Mouse (Mus musculus): ENCODE data around the gene Ptpa.

Ptpa gene

DNA sequence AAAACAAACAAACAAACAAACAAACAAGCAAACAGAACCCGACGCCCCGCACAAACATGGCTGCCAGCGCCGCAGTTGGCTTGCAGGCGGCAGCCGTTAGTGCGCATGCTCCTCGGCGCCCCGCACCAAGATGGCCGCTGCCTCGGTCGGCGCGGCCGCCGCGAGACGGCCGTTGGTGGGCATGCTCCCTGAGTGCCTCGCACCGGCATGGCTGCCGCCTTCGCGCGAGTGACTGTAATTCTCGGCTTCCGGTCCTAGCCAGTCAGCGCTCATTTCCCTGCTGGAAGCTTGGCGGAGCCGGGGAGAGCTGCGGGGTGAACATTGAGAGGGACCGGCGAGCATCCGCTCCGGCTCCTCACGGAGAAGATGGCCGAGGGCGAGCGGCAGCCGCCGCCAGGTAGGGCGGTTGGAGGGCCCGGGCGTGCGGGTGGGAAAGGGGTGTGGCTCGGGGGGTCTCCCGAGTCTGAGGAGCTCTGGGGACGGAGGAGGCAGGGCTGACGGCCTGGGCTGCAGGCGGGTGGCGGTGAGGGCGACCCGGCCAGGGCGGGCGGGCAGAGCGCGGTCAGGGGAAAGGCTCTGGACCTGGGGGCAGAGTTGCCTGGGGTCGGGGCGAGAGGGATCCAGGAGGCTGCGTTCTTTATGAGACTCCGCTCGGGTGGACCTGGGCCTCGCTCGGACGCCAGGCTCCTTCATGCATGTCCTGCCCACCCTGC, at the start of gene Ptpa:
Gene Ptpa (plus strand): TSS at position 104 of the 713 bp plus-strand sequence.
- DNase-seq (ENCODE audit: low read depth in 1 of 2, low spot score in 2 of 2) = peak; percentile 81 to 88

GRCm38 (mm10) chr2:30366203-30366602, 49.6 kb upstream of the Ptpa start:
- no peak for DNase-seq (ENCODE audit: low read depth in 1 of 2, low spot score in 2 of 2)

DNA sequence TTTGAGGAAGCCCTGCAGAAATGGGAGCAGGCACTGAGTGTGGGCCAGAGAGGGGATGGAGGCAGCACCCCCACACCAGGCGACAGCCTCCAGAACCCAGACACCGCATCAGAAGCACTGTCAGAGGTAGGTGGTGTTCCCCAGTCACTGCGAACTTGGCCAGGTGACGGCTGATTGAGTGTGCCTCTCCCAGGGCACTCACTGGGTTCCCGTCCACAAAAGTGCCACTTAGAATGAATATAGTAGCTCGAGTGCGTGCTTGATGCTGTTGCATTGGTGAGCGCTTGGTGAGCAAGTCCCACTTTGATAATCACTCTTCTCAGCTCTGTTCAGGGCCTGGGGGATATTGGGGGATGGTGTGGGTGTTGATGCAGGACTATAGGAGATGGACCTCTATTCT, 44.3 kb upstream of the Ptpa start:
- no peak for DNase-seq (ENCODE audit: low read depth in 1 of 2, low spot score in 2 of 2)

- DNase-seq (ENCODE audit: low read depth in 1 of 2, low spot score in 2 of 2) = no peak
Measured at GRCm38 (mm10) chr2:30372726-30373125, 43.1 kb upstream of the Ptpa start.

DNA sequence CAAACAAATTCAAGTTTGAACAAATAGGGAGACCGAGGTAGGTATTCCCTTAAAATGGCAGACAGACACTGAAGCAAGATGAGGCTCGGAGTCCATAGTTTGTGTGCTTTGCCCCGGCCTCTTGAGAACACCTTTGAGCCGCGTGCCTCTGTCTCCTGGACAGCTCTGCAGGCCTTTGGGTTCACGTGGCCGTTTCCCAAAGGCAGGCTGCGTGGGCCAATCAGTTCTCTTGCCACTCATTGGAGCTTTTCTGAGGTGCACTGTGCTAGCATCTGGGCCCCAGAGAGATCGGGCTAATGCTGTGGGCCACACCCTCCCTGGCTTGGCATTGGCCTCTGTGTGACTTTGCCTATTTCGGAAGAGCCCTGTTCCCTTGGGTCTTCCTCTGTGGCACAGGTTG, 39.9 kb upstream of the Ptpa start:
- no peak for DNase-seq (ENCODE audit: low read depth in 1 of 2, low spot score in 2 of 2)

DNA sequence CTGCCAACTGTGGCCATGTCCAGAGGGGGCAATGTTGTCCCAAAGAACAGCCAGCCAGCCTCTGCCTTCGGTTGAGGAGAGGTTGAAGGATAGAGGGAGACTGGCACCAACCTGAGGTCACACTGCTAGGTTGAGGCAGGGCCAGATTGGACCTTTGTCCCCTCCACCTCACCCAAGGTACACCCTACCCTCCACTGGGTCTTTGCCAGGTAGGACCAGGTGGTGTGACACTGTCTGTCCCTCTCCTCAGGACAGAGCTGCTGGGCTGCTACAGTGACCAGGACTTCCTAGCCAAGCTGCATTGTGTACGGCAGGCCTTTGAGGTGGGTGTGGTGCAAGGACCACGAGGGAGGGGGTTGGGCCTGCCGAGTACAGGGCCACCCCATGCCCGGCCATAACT, 38.1 kb upstream of the Ptpa start:
- DNase-seq (ENCODE audit: low read depth in 1 of 2, low spot score in 2 of 2) = no peak

DNA sequence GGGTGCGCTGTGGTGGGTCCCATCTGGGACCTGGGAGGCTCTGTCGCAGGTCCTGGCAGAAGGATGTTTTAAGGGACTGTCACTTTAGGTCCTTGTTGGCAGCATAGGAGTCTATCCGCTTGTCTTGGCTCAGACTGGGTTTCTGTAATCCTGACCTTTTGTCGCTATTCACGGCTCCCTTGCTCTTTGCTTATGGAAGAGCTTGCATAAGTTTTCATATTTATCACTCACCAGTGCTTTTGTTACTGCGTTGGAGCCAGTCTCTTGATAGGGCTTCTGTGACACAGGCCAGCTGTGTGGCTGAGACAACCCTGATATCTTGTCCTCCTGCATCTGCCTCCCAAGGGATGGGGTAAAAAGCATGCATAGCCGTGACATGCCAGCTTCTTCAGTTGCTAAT, 36.5 kb upstream of the Ptpa start:
- DNase-seq (ENCODE audit: low read depth in 1 of 2, low spot score in 2 of 2) = no peak

DNA sequence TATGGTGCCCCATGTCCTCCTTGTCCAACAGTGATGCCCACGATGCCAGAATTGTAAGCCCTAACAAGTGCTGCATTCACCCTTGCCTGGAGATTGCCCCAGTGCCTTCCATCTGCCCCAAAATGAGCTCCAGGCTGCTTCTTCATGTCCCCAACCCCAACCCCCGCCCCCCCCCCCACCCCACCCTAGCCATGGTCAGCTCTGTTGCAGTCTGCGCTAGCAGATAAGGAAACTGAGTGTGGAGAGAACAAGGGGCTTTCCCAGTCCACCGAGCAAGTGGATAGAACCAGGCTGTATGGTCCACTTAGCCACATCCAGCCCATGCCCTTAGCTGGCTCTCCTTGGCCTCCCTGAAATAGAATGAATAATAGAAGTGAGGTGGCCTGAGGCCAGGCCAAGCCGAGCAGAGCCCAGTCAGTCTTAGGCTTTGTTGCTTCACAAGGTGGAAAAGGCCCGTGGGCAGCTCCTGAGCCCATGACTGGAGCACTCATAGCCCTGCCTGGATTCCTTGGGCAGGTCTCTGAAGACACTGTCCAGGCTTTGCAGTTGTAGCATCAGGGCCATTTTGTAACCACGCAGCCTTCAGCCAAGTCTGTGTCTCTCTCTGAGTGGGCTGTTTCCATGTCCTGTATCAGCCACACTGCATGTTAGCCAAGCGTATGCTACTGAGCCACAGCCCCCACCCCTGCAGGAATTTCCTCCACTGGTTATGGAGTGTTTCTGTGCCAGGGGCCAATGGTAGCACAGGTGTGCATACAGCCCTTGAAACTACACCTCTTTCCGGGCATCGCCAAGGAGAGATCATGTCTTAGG, 35.1 kb upstream of the Ptpa start:
- DNase-seq (ENCODE audit: low read depth in 1 of 2, low spot score in 2 of 2) = no peak

DNA sequence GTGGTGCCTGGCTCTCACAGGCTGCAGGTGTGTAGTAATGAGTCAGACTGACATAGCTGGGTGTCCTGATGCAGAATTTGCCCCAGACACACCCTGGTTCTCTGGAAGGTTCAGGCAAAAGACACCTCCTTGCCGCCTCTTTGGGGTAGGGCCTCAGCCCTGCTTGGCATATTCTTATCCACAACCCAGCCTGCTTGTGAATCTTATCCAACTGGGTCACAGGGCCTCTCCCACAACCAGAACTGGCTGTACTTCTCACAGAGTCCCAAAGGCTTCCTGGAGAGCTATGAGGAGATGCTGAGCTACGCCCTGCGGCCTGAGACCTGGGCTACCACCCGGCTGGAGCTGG, 34.5 kb upstream of the Ptpa start:
- DNase-seq (ENCODE audit: low read depth in 1 of 2, low spot score in 2 of 2) = no peak

DNA sequence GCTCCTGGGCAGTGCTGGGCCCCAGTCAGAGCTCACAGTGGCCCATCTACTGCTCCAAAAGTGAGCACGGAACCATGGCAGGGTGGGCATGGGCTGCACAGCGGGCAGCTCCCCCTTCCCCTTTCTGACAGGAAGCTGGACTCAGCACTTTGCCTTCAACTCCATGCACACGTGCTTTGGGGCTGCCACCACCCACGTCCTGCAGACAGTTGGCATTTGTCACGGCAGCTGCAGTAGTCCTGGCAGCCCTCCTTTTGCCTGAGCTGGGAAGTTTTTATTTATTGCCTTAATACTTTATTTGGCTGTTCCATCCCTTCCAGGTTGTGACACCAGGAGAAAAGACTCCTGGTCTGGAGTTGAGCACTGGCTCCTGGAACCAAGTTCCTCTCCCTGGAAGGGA, 31.0 kb upstream of the Ptpa start:
- DNase-seq (ENCODE audit: low read depth in 1 of 2, low spot score in 2 of 2) = no peak

- no peak for DNase-seq (ENCODE audit: low read depth in 1 of 2, low spot score in 2 of 2)
Measured at GRCm38 (mm10) chr2:30385591-30385990, 30.2 kb upstream of the Ptpa start.

DNA sequence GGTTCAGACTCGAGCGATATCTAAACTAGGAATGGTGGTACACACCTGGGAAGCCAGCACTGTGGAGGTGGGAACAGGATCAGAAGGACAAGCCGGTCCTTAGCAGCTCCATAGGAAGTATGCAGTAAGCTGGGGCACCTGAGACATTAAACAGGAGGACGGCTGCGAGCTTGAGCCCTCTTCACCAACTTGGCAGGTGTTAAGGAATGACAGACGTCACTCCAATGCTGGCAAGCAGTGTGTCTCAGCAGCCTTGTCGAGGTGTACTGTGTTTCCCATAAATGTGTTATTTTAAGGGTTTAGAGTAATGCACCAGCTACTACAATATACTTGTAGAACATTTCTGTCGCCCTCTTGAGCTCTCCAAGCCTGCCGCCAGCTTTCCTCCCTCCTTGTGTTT, 28.9 kb upstream of the Ptpa start:
- no peak for DNase-seq (ENCODE audit: low read depth in 1 of 2, low spot score in 2 of 2)

DNA sequence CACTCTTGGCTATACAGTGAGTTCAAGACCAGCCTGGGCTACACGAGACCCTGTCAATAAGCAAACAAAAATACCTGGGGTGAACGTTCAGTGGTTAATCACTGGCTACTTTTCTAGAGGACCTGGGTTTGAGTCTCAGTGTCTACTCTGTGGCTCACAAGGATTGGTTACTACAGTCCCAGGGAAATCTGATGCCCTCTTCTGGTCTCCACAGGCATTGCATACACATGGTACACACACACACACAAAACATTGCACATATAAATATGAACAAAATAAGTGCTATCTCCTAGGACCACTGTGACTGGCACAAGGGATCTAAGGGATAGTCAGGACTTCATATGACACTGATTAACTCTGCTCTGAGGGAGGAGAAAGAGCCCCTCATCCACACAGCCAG, 26.8 kb upstream of the Ptpa start:
- no peak for DNase-seq (ENCODE audit: low read depth in 1 of 2, low spot score in 2 of 2)

DNA sequence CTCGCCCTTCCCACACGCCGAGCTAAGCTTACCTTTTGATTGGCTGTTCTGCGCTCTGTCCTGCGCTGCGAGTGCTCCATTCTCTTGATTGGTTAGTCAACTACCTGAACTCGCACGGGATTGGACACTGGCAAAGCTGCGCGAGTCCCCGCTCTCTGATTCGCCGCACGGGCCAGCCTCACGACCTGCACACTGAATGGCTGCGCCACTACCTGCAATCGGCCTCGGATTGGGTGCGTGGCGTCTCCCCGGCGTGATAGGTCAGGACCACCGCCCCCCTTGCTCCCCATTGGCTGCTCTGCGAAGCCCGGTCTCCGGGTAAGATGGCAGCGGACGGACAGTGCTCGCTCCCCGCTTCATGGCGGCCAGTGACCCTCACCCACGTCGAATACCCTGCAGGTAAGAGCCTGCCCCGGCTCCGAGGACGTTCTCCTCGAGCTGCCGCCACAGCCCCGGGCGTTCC, 23.7 kb upstream of the Ptpa start, which contains the start of gene Dolpp1:
Gene Dolpp1 (plus strand): TSS at position 141 of the 463 bp plus-strand sequence.
- DNase-seq (ENCODE audit: low read depth in 1 of 2, low spot score in 2 of 2) = peak; percentile 95 to 96

DNA sequence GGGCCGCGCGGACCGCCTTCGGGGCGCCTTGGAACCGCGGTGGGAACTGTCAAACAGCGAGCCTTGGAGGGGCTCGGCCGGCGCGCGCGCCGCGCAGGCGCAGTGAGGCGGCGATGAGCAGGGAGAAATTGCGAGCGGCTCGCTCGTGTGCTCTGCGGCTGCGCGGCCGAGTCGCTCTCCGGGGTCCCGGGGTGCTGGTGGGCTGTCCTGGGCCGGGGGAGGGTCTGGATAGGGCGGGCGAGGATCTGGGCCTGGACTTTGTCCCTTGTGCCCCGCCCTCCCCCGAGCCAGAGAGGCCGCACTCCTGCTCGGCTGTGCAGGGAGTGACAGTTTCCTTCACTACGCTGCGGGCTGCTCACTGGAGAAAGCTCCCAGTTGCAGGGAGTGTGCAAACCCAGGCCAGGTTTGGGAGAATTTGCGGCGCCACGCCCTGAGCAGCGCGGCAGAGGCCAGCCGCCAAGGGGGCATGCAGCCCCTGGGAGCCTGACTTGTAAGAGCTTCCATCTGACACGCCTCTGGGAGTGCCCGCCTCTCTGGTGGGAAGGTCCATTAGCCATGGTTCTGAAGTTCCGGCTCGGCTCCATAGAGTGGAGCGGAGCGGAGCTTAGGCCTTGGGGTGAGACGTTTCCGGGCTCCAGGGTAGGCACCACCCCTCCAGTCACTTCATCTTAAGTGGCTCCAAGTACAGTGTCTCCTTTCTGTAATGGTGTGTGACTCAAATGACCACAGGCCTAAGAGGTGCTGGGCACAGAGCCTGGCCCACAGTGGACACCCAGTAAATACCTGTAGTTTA, 23.1 kb upstream of the Ptpa start:
- DNase-seq (ENCODE audit: low read depth in 1 of 2, low spot score in 2 of 2) = no peak

DNA sequence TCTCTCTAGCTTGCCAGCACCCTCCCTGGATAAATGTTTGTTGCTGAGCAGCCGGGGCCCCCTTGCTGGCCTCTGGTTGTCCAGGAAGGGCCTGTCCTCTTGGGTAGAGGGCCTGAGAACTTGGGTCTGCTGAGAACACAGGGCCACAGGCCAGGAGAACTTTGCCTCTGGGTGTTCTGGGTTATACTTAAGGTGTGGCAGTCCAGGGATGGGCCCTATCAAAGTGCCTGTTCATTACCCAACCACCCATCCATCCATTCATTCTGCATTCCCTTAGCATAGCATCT, 22.5 kb upstream of the Ptpa start:
- no peak for DNase-seq (ENCODE audit: low read depth in 1 of 2, low spot score in 2 of 2)

- no peak for DNase-seq (ENCODE audit: low read depth in 1 of 2, low spot score in 2 of 2)
Measured at GRCm38 (mm10) chr2:30395757-30396156, 20.1 kb upstream of the Ptpa start.

GRCm38 (mm10) chr2:30396246-30396645, 19.6 kb upstream of the Ptpa start:
- DNase-seq (ENCODE audit: low read depth in 1 of 2, low spot score in 2 of 2) = no peak

DNA sequence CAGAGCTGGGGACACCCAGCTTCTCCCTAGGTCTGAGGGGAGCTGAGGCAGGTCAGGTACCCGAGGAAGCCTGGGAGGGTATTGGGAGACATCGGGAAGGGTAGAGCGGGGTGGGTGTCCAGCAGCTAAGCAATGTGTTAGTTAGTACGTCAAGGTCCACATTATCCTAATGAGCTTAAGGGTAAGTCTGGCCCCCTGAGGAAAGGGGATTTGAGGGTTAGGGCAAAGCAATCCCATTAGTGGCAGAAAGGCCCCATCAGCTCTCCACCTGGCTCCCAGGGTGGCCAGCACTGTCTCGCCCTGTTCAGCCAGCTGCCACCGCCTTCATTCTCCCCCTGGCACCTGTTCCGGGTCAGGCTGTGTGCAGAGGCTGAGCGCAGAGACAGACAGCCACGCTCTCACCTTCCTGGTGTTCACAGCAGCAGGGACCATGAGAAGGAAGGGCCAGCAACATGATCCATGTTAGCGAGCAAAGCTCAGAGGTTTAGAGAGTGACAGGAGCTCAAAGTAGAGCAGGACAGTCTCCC, 17.8 kb upstream of the Ptpa start:
- DNase-seq (ENCODE audit: low read depth in 1 of 2, low spot score in 2 of 2) = no peak

GRCm38 (mm10) chr2:30399191-30400171, 16.4 kb upstream of the Ptpa start:
- no peak for DNase-seq (ENCODE audit: low read depth in 1 of 2, low spot score in 2 of 2)

DNA sequence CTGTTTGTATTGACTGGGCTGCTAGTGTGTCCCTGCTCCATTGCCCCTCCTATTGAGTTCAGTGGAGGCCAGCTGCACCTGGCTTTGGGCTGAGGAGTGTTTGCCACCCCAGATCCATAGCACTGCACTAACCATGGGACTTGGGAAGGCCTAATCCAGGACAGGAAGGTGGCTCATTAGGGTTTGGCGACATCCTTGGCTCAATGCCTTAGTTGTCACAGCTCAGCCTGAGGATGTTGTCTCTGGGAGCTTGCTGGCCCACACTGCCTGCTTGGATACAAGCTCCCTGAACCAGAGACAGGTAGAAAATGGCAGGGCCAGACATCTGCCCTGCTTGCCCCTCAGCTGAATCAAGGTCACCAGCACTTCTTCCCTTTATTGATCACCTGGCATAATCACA, 14.3 kb upstream of the Ptpa start:
- DNase-seq (ENCODE audit: low read depth in 1 of 2, low spot score in 2 of 2) = no peak

Measured in monocyte, adult 2 months (primary cell).